Mouse (Mus musculus): ENCODE data around the gene Bdkrb2.

The Bdkrb2 gene

DNA sequence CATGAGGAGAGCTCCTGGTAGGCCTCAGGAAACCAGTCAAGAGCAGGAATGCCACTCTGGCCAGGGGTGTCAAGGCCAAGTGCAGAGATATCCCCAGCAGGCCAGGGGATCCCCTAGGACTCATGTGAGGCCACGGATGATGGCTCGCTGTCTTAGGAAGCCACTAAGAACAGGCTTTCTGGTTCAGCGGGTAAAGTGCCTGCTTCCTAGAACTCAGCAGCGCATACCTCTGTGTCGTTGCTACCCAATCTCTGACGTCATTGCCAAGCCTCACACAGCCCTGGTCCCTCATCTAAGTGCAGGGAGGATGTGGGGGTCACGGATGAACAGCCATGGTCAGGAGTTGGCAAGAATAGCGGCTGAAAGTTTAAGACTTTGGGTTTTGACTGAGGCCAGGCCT lies 34.1 kb downstream of the Bdkrb2 start:
- DNase-seq = no peak

DNA sequence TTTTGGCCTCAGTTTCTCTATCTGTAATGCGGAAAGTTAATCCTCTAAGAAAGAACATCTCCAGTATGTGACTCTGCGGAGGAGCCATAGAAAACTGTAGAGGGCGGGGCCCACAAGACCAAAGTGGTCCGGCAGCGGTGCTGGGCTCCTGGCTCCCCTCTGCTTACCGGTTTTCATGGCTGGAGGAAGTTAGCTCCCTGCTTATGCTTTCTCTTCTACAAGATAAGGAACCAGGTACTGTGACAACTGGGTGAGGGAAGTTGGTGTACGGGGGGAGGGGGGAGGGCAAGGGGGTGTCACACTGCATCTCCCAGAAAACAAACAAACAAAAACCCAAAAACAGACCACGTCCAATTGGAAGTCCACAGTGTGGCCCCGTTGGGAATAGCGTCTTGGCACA lies 35.5 kb downstream of the Bdkrb2 start:
- DNase-seq = no peak

DNA sequence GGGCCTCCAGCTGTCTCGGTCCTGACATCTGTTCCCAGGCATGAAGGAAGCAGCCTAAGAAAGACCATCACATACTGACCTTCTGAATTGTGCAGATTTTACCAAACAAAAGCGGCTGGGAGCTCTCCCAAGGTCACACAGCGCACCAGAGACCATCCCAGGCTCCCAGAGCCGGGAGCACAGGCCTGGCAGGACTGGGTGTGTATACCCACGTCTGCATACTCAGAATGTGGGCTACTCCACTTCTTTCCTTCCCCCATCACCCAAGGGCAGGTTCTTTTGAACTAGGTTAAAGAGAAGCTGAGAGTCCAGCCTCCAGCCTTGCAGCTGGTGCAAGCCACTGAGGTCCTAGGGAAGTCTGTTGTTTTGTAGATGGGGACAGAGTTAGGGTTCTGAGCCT lies 36.1 kb downstream of the Bdkrb2 start:
- DNase-seq = no peak

DNA sequence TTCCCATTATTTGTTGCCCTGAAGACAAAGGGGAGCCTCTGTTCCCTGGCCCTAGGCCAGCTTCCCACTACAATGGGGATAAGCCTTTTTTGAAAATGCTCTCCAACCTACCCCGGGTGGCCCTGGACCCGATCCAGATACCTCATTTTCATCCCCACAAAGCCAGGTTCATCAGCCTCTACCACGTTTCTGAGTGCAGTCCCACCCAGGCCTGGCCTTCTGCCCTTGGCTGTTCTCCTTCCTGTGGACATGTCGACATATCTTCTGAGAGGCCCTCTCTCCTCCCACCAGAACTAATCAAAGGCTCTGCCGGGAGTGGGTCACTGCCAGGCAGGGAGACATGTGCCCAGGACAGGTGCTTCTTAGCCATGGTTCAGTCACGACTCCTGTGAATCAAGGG lies 38.6 kb downstream of the Bdkrb2 start:
- DNase-seq = no peak

DNA sequence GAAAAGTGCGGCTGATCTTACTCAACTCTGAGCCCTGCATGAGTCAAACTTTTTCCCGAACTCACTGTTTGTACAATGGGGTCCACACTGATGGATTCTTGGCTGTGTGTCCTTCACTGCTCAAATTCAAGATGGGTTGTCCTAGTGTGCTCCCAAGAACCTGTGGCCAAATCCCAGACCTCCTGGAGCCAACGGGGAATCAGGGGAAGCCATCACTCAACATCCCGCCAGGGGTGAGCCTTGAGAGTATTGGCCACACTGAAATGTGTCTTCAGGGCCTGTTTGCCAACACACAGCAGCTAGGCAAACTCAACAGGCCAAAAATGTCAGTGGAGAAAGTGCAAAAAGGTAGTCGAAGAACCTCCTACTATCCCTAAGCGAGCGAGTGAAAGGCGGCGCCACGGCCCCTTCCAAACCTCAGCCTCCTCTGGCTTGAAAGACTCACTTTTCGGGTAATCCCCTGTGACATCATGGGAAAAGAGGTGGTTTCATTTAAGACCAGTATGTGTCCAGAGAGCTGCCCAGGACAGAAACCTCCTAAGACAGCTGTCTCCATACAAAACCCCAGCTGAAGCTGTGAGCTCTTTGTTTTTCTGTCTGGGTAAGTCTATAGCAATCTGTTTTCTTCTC lies 39.7 kb downstream of the Bdkrb2 start, which contains the start of gene Bdkrb1:
Gene Bdkrb1 (plus strand): TSS at position 505 of the 630 bp plus-strand sequence.
- DNase-seq = no peak

DNA sequence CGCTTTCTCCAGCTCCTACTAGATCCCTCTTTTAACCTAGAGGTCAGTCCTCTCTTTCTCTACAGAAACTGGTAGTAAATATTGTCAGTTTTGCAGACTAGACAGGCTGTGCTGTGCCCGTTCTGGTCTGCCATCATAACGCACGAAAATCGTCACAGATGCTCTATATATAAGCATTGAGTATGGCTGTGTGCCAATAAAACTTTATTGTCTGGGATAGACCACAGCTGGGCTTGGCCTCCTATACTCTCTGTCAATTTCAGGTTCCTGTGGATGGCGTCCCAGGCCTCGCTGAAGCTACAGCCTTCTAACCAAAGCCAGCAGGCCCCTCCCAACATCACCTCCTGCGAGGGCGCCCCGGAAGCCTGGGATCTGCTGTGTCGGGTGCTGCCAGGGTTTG lies 40.9 kb downstream of the Bdkrb2 start:
- DNase-seq = no peak

DNA sequence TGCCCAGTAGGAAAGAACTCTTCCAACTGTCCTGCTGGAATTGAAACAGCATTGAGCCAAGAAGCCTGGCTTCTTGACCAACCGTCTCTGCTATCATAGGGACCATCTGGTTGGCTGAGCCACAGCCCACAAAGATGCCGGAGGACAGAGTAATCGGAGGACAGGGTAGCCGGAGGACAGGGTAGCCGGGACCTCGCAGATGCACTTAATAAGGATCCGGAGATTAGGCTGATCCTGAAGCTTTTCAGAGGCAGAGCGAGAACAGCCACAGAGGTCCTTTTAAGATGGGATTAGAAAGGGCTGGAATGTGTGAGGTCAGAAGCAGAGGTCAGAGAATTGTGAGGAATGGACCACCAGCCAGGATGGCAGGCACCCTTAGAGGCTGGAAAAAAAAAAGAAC lies 42.2 kb downstream of the Bdkrb2 start:
- no peak for DNase-seq

DNA sequence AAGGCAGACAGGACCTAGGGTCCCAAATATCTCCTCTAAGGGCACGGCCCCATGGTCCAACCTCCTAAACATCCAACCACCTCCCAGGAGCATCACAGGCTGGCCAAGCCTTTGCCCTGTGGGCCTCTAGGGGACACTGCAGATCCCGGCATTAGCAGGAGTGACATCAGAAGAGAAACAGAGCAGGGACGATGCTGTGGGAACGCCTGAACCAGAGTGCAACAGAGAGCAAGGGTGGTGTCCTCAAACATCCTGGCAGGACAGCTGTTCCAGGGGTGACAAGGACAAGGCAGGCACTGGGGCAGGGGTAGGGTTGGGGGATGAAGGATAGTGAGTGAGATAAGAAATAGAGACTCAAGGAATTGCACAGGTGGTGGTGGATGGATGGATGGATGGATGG lies 43.9 kb downstream of the Bdkrb2 start:
- DNase-seq = no peak

DNA sequence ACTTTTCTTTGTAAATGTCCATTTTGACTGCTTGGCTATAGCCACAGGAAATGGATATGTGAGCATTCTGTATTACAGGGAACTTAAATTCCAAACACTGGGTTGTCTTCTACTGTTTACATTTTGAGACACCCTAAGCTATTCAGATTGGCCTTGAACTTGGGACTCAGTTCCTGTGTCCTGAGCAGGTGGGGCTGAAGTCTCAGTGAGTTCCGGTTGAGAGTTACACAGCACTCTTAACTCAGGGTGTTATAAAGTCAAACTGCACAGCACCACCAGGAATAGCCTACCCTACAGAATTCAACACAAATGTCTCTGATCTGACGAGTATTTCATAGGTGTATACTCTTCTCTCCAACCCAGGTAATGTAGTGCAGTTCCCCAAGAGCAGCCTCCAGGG lies 48.0 kb downstream of the Bdkrb2 start:
- no peak for DNase-seq

DNA sequence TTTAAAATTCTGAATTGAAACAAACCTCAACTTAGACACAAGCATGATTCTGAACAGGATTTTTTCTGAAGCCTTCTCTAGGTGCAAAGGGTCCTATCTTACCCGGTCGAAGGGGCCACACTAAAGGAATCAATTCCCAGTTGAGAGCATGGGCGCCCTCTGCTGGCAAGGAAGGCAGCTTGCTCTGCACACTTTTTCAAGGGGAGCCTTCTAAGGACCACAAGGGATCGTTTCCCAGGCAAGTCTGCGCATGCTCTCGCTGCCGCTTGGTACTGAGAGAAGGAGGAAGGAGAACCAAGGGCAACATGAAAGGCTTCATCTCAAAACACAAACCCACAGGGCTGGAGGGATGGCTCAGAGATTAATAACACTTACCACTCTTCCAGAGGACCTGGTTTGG lies 48.7 kb downstream of the Bdkrb2 start:
- DNase-seq = peak; percentile 83

DNA sequence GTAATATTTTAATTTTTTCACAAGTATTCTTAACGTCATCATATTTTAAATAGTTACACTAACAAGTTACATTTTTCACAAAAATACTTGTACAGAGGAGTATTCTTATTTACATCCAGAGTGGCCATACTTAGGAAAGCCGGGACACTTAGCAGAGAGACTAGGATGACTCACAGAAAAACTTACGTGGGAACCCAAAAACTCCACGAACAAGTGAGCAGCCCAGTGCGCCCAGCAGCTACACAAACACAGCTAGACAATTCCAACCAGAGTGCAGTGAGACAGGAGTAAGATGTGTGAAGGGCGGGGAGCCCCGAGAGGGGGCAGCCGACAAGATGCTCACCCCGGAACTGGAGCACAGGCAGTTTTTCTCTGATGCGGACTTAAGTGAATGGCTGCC lies 50.5 kb downstream of the Bdkrb2 start:
- DNase-seq = no peak

DNA sequence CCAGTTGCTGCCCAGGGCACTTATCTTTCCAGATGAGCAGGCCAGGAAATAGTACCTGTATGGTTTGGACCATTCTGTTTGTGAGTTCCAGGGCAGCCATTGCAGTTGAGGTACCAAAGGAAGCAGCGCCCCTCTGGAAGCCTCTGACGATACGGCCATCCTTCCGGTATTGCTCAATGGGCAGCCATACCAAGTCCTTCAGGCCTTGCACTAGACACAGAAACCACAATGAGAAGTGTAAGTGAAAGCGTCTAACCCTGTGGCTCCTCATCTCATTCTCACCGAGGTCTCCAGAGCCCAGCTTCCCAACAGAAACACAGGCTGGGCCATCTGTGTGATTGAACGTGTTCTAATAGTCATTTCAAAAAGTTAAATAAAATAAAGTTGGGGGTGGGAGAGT lies 59.0 kb downstream of the Bdkrb2 start:
- no peak for DNase-seq

DNA sequence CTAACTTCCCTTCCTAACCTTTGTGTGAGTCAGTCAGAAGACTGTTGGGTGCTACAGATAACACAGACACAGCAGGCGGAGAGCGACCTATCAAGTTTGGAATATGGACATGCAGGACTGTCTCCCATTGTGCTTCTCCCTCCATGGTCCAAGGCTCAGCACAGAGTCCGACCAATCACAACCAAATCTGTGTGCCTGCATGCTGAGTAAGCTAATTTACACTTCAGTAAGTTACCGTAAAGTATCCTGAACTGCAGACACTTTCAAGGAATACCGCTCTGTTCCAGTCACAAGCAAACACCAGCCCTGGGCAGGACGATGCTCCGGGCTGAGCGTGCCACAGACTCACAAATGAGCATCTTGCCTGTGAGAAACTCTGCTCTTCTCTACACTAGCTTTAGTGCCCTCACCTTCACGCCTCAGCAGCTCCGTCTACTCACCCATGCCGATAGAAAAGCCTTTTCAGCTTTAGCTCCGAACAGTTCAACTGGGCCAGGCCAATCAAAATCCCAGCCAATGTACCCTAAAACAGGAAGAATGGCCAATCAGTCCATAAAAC lies 60.0 kb downstream of the Bdkrb2 start:
- DNase-seq = no peak

DNA sequence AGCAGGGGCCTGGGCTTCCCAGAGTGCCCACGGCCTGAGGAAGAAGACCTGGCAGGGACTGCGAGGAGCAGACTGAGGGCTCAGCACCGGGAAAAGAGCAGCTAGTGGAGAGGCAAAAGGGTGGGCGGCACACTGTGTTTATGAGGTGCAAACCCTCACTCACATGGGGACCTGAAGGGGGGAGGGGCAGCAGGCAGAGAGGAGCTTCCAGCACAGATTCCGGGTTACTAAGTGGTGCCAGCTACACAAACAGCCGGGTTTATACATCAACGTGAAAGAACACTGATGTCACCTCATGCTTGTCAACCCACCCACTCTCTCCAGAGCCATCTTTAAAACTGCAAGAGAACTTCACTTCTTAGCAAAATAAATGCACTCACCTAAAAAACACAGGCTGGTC lies 62.8 kb downstream of the Bdkrb2 start:
- no peak for DNase-seq

DNA sequence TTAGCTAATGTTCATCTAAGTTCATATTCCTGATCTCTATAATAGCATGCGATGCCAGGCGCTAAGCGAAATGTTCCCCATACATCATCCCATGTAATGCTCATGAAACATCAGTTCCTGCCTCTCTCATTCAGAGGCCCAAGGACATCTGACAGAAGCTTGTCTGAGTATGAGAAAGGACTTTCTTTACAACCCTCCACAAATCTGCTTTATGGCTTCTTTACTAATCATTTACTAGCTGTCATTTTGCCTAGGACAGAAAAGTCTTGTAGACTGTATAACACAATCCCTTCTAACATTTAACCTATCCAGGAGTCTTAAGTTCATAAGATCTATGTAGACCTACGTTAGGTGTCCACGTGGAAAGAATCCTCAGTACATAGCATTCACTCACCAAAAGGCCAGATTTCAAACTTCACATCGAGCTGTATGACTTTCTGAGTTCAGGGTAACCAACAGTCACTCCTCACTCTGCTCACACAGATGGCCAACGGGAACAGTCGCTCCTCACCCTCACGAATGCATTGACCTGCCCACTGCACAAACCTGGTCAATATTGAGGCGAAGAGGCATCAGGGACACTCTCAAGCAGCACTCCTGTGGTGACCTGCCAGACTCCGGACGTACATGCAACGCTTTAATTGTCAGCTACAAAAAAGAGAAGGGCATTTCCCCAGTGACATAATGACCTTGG lies 71.5 kb downstream of the Bdkrb2 start:
- no peak for DNase-seq

DNA sequence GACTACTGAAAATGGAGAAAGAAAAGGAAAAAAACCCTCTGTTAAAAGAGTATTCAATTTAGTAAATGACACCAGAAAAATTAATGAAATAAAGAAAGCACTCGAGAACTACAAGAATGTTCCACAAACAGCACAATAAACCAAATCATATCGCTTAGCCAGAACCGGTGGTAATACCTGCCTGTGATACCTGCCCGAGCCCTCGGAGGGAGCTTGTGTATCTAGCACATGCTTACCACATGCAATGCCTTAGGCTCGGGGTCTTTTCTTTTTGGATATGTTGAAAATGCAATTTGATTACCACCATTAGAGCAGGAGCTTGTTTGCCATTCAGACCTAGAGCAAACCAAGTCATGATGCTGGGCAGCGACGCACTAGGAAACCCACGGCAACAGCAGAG lies 73.5 kb downstream of the Bdkrb2 start:
- no peak for DNase-seq

DNA sequence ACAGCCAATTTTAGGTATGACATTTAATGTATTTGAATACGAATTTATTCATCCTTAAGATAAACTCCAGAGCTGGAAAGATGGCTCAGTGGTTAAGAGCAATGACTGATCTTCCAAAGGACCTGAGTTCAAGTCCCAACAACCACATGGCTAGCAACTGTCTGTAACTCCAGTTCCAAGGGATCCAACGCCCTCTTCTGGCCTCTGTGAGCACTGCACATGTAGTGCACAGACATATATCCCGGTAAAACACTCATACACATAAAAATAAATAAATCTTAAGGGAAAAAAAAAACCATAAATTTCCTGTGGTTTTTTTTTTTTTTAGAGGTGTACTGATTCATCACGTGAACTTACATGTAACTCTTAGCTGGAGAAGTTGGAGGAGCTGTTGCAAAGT lies 74.5 kb downstream of the Bdkrb2 start:
- DNase-seq = peak; percentile 30

DNA sequence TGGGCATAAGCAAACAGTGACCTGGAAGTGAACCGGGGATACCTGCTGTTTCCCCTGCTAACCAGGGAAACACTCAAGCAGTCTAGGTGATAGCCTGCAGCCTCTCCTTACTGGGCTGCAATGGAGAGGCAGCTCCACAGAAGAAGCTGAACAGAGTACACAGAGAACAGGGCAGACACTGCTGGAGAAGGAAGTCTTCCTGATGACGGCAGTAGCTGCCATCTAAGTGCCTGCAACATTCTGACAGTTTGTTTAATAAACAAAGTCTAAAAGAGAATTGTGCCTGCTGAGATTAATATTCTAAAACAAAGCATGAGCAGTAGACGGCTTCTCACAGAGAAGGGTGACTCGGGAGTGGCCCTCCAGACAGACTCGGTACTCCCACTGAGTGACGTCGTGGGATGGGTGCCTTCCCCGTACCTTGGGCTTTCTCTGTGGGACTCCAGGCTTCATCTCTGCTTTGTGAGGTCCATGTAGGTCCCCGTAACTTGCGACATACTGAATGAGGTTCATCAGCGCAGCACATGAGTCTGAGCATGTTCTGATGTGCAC lies 79.8 kb downstream of the Bdkrb2 start:
- DNase-seq = no peak
